Mouse (Mus musculus): Measurements from ENCODE around the gene Capza2. TPM values are rescaled to one million over a fixed set of nuclear protein-coding genes. Genes with fewer than 3 reads are reported as not detected.
A peak's percentile ranks its signal among the peaks of the same experiment; 100 is the strongest.

The Capza2 gene
- total RNA-seq (2021) = 100 to 1,000 TPM; 283 to 307 TPM
- long read RNA-seq, experiment 1, transcript Capza2-201 (10 exons, 2,537 nt) = major isoform, 750 of 771 reads
- long read RNA-seq, experiment 1, partial matches to known transcripts = 13 of 771 reads
- long read RNA-seq, experiment 1, other reads (novel, unspliced or antisense) = 4 of 771 reads
- long read RNA-seq, experiment 2, transcript Capza2-201 (10 exons, 2,537 nt) = major isoform, 820 of 862 reads
- long read RNA-seq, experiment 2, partial matches to known transcripts = 25 of 862 reads
- long read RNA-seq, experiment 2, other reads (novel, unspliced or antisense) = 12 of 862 reads

GRCm38 (mm10) chr6:17635615-17636284, at the start of gene Capza2:
Gene Capza2 (plus strand): TSS chr6:17636234.
- no peak for DNase-seq

- DNase-seq = peak; percentile 81
Observed at GRCm38 (mm10) chr6:17589049-17589952, 46.7 kb upstream of the Capza2 start.

GRCm38 (mm10) chr6:17589953-17590627, 45.9 kb upstream of the Capza2 start:
- DNase-seq = no peak

DNA sequence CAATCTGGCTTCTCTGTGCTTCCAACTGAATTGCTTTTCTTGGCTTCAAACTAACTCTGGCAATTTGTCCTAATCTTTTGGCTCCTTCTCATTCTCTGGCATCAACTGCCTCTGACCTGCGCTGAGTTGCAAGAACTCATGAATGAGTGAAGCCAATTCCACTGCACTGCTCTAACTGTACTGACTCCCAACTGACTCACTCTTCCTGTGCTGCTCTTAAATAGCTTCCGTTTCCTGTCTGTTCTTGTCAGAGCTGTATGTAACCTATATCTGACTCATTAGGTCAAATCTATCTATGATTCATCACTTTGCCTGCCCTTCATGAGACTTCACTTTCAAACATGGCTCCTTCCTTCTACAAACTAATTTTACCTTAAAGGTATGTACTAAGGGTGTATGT, 42.1 kb upstream of the Capza2 start:
- no peak for DNase-seq

- peak; percentile 31 for DNase-seq
Observed at GRCm38 (mm10) chr6:17595712-17596462, 40.1 kb upstream of the Capza2 start.

DNA sequence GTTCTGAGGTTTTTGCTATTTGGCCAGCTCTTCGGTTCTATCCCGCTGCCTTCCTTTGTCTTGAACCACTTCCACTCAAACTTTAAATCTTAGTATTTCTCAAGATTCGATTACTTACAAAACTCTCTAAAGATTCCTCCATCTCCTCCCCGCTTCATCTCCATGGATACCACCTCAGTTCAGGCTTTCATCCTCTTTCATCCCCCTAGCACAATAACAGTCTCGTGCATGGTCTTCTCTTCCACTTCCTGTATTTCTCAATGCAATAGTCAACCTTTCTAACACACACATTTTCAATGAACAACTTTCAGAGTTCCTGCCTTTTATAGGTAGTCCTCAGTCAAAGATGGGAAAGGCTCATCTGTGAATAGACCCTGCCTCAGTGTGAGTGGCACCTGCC, 36.7 kb upstream of the Capza2 start:
- DNase-seq = no peak

- no peak for DNase-seq
Observed at GRCm38 (mm10) chr6:17601526-17601925, 34.5 kb upstream of the Capza2 start.

- DNase-seq = no peak
Observed at GRCm38 (mm10) chr6:17606915-17607314, 29.1 kb upstream of the Capza2 start.

- no peak for DNase-seq
Observed at GRCm38 (mm10) chr6:17611352-17612010, 24.6 kb upstream of the Capza2 start.

- DNase-seq = no peak
Observed at GRCm38 (mm10) chr6:17612652-17613051, 23.4 kb upstream of the Capza2 start.

- no peak for DNase-seq
Observed at GRCm38 (mm10) chr6:17620823-17621222, 15.2 kb upstream of the Capza2 start.

DNA sequence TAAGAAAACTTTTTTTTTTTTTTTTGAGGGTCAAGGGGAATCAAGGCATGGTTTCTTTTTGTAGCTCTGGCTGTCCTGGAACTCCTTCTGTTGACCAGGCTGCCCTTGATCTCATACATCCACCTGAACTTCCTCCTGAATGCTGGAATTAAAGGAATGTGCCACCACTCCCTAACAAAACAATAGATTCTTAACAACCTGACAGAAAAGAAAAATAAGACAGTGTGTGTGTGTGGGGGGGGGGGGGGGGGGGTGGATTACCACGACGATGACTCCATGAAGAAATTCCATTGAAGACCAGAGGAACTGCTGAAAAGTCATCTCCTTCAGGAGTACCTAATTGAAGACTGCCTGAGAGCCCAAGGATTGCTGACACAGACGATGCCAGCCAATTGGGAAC, 14.6 kb upstream of the Capza2 start:
- no peak for DNase-seq

- no peak for DNase-seq
Observed at GRCm38 (mm10) chr6:17628701-17629455, 7.2 kb upstream of the Capza2 start.

DNA sequence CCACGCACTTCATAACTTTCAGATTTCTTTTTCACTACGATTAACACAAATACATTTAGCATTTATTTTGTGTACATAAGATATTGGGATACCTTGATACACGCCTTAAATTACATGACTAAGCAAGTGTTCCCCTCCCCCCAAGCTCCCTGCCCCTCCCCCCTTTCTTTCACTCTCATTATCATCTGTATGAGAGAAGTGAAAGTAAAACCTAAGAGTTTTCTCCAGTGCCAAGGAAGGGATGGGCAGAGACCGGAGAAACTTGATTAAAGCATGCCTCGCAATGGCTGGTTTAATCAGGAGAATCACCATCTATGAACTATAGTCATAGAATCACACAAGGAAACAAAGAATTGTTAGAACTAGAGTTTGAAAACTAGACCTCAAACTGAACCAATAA, 6.3 kb upstream of the Capza2 start:
- DNase-seq = no peak

GRCm38 (mm10) chr6:17631611-17632010, 4.4 kb upstream of the Capza2 start:
- no peak for DNase-seq

DNA sequence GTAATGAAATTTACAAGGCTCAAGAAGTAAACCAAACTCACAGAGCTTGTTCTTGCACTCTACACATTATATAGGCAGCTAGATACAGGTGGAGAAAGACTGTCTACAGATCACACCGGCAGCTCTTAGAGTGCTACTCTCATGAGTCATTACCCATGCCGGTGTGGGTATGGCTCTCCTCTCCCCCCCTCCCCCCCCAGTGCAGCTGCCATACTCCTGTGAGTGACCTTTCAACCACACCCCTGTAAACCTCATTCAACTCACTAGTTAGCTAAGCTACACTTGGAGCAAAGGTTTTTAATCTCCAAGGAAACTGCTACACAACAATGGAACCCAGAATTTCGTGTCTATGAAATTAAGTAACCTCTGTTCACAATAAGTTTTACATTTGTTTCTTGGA, 2.2 kb upstream of the Capza2 start:
- no peak for DNase-seq

GRCm38 (mm10) chr6:17634992-17635391, 1.0 kb upstream of the Capza2 start:
- DNase-seq = no peak

DNA sequence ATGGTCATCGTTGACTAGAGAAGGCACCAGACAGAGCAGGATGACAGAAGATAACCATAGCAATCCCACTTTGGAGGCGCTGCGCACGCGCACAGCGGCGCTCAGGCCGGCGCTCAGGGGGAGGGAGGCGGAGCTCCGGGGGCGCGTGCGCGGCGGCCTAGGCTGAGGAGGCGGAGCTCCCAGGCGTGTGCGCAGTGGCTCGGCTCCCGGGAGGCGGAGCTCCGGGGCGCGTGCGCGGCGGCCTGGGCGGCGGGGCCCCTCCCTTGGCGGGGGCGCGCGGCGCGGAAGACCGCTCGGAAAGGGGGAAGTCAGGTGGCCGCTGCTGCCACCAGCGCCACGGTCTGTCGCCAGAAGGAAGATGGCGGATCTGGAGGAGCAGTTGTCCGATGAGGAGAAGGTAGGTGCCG, 733 bp downstream of the Capza2 start:
- DNase-seq = peak; percentile 97

- DNase-seq = peak; percentile 20
Observed at GRCm38 (mm10) chr6:17637205-17638203, 1.5 kb downstream of the Capza2 start.

Data from gastrocnemius, postnatal 10 days (tissue).